Mouse (Mus musculus) splenic B cell, adult 2 months (primary cell): Measurements from ENCODE around the gene Tsnaxip1.
"Not testable (repeated sequence)": the region's sequence is repeated elsewhere in the genome, so short reads cannot be mapped to it uniquely, and the experiment has no call there.

Experiments
- DNase-seq: peaks from one replicate; pipeline ENCODE4 v3.0.0-alpha.2; 2011; ENCODE audit warnings: low read depth, low spot score
- H3K27me3 ChIP-seq: 2 replicates; pipeline ENCODE4 v1.6.1; 2012; ENCODE audit warnings: mild to moderate bottlenecking, low read length, moderate library complexity, mixed read lengths; ENCODE audit not compliant: control insufficient read depth, poor library complexity, insufficient read depth, severe bottlenecking
- H3K36me3 ChIP-seq: 2 replicates; pipeline ENCODE4 v1.6.1; 2012; ENCODE audit warnings: mild to moderate bottlenecking, low read length, moderate library complexity, mixed read lengths; ENCODE audit not compliant: control insufficient read depth, poor library complexity, insufficient read depth, severe bottlenecking

The Tsnaxip1 gene

DNA sequence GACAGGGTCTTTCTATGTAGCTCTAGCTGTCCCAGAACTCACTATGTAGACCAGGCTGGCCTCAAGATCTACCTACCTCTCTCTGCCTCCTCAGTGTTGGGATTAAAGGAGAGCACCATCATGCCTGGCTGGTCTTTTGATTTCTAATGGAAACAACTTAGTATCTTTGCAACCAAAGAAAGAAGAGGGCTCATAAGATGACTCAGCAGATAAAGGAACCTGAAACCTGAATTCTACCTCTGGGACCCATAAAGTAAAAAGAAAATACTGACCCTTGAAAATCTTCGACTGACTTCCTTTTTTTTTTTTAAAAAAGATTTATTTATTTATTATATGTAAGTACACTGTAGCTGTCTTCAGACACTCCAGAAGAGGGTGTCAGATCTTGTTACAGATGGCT lies 21.6 kb upstream of the Tsnaxip1 start:
- Histone ChIP-seq H3K36me3 (0 out of 2 replicates have a peak, but pooled peaks cover 4% of the 10 kb centered on the region), H3K27me3 (no peaks in the 10 kb centered on the region)
- no peak for DNase-seq

GRCm38 (mm10) chr8:105807766-105808165 lies 19.8 kb upstream of the Tsnaxip1 start:
- Histone ChIP-seq H3K36me3 (peaks cover 4% of the 10 kb centered on the region; the same call in 1 of the 2 replicates), H3K27me3 (no peaks in the 10 kb centered on the region)
- no peak for DNase-seq

- DNase-seq, result no peak
- no peaks in the 10 kb centered on the region for H3K27me3 ChIP-seq
- H3K36me3 ChIP-seq, result peaks cover 4% of the 10 kb centered on the region; the same call in 1 of the 2 replicates
Observed at GRCm38 (mm10) chr8:105808480-105808879, 19.1 kb upstream of the Tsnaxip1 start.

DNA sequence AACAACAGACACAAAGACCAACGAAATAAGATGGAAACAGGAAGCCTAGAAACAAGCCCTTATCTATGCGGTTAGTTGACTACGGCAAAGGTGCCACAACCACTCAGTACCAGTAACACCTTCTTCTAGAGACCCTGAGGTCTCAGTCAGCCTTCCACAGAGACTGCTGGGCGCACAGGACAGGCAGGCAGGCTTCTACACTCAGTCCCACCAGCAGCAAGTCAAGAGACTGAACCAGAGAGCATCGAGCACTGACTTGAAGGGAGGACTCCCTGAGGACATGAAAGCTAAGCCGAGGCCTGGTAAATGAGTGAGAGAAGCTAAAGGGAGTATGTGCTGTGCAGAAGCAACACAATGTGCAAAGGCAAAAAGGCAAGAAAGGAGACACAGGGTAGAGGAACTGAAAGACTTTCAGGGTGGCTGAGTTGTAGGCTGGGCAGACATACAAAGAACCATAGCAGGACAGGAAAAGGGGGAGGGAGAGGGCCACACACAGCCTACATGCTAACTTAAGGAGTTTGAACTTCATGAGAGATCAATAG lies 17.2 kb upstream of the Tsnaxip1 start:
- peak; percentile 73 for DNase-seq
- Histone ChIP-seq H3K27me3 (no peaks in the 10 kb centered on the region), H3K36me3 (peaks cover 4% of the 10 kb centered on the region; the same call in 1 of the 2 replicates)

GRCm38 (mm10) chr8:105811061-105811460 lies 16.5 kb upstream of the Tsnaxip1 start:
- DNase-seq, result no peak
- H3K27me3 ChIP-seq, result no peaks in the 10 kb centered on the region
- H3K36me3 ChIP-seq, result peaks cover 2% of the 10 kb centered on the region; the same call in 1 of the 2 replicates

- Histone ChIP-seq H3K27me3 (no peaks in the 10 kb centered on the region), H3K36me3 (peaks cover 2% of the 10 kb centered on the region; the same call in 1 of the 2 replicates)
- DNase-seq, result no peak
Observed at GRCm38 (mm10) chr8:105811543-105811942, 16.0 kb upstream of the Tsnaxip1 start.

DNA sequence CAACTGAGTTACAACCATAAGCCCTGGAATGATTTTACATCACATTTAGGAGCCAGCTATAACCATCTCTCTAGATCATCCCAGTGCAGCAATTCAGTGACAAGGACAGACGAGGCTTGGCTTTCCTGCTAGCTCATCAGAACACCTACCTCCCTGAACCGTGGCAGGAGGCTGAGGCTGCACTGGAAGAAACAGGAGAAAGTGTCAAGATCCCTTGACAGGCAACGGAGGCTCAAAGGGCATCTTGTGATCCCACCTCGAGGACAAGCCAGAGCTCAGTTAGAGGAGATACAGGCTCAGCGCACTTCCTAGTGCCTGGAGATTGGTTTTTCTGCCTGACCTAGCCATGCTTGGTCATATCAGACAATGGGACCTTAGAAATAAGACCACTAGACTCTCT lies 15.0 kb upstream of the Tsnaxip1 start:
- peaks cover 2% of the 10 kb centered on the region; the same call in 1 of the 2 replicates for H3K36me3 ChIP-seq
- no peak for DNase-seq
- no peaks in the 10 kb centered on the region for H3K27me3 ChIP-seq

DNA sequence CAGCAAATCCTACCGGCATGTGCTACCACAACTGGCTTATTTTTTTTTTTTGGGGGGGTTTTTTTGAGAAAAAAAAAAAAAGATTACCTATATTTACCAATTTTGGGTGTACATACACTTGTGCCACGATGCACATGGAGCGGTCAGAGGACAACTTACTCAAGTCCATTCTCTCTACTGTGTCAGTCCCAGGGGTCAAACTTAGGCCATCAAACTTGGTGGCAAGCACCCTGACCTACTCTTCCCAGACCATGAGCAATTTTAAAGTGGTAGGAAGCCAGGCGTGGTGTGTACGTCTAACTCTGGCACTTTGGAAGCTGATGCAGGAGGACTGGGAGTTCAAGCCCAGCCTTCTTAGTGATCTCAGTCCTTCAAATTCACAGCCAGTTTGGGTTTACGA lies 14.3 kb upstream of the Tsnaxip1 start:
- DNase-seq, result no peak

GRCm38 (mm10) chr8:105819659-105820058 lies 7.9 kb upstream of the Tsnaxip1 start:
- no peaks in the 10 kb centered on the region for H3K27me3 ChIP-seq
- H3K36me3 ChIP-seq, result 0 out of 2 replicates have a peak, but pooled peaks cover 2% of the 10 kb centered on the region
- DNase-seq, result no peak

More for the DNA sequence above, 14.3 kb upstream of the Tsnaxip1 start:
- H3K27me3 ChIP-seq, result no peaks in the 10 kb centered on the region
- peaks cover 2% of the 10 kb centered on the region; the same call in 1 of the 2 replicates for H3K36me3 ChIP-seq

DNA sequence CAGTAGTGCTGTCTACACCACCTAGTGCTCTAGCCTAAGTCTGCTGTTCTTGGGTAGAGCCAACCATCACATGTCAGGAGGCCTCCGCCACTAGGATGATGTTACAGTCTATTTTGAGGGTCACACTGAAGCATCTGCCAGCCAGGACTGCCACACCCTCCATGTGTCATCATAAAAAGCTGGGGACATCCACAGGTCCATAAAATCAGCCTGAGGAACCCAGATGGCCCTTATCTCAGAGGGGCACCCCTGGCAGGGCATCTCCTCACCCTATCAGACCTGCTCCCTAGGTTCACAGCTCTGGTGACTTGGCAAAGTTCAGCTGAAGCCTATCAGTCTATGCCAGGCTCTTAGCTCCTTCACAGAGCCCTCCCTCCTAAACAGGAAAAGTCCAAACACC lies 6.6 kb upstream of the Tsnaxip1 start:
- Histone ChIP-seq H3K27me3 (no peaks in the 10 kb centered on the region), H3K36me3 (peaks cover 3% of the 10 kb centered on the region; the same call in 1 of the 2 replicates)
- DNase-seq, result no peak

DNA sequence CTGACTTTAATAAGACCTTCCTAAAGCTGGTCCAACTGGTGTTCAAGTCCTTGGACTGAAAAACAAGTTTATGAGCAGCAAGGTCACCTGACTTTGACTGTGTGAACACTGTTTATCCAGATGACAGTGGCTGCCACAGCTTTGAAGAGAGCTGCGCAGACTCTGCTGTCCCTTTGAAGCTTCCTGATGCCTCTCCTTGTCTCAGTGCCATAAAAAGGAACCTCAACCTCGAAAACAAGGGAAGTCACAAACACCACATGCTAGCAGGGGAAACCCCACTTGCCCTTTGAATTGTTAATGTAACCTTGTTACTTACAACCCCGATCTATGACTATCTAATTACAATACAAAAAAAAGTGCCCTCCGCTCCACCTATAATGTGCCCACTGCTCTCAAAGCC lies 2.0 kb upstream of the Tsnaxip1 start:
- H3K27me3 ChIP-seq, result no peaks in the 10 kb centered on the region
- no peak for DNase-seq
- peaks cover 3% of the 10 kb centered on the region; the same call in 1 of the 2 replicates for H3K36me3 ChIP-seq

DNA sequence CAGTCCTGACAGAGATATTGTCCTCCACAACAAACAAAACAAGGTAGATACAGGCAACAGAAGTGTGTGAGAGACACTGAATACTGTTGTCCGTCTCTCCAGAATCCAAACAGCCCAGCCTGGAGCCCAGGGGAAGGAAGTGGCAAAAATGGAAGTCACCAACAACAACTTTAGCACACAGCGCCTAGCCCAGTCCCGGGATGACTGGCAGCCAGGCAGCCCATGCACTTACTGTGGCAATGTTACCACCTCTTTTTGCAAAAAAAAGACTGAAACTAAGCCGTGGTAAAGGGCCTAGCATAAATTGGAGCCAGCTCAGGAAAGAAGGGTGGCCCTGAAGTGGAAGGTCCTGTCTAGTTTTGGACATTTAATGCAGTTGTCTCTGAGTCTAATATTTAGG lies 1.2 kb upstream of the Tsnaxip1 start:
- Histone ChIP-seq H3K36me3 (peaks cover 3% of the 10 kb centered on the region; the same call in 1 of the 2 replicates), H3K27me3 (no peaks in the 10 kb centered on the region)
- DNase-seq, result no peak

DNA sequence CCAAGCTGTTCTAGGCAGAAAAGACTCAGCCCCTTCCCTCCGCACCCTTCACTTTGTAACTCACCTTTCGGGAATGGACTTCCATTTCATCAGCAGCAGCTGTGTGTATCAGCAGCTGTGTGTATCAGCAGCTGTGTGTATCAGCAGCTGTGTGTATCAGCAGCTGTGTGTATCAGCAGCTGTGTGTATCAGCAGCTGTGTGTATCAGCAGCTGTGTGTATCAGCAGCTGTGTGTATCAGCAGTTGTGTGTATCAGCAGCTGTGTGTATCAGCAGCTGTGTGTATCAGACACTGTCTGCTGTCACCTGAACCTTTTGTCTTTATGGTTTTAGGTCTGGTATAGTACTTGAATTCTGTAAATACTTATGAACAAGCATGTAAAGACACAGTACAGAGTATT lies 6.2 kb downstream of the Tsnaxip1 start:
- not testable (repeated sequence) for H3K27me3 ChIP-seq, H3K36me3 ChIP-seq, DNase-seq

DNA sequence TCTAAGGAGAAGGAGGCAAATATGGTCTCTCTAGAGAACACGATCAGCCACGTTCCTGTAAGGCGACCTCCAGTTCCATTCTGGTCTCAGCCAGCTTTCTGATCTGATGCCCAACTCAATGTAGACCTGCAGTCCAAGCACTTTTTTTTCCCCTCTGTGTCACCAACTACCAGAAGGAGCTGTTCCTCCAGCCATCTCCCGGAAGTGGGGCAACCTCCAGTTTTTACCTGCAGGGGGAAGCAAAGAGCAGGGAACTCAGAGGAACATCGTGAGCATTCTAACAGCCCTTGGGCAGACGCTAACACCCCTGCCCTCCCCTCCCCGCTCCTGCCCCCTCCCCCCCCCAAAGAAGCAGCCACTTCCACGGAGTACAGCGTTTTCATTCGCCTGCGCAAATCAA lies 7.8 kb downstream of the Tsnaxip1 start:
- DNase-seq, result peak; percentile 90
- Histone ChIP-seq H3K27me3 (no peaks in the 10 kb centered on the region), H3K36me3 (no peaks in the 10 kb centered on the region)

DNA sequence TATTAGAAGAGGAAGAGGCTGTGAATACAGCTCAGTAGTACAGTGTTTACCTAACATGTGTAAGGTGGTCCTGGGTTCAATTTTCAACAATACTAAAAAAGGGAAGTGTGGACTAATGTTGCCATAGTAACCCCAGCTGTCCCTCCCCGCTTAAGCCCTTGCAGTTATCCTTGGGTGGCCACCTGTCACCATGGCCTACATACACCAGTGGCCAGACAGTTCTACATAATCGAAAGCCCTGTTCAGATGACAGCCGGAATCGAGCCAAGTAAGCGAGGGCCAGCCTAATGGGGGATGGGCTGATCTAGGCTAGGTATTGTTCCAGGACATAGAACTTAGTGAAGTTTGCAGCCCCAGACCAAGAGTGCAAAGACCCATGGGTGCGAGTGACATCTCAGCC lies 9.5 kb downstream of the Tsnaxip1 start:
- DNase-seq, result peak; percentile 75
- Histone ChIP-seq H3K27me3 (no peaks in the 10 kb centered on the region), H3K36me3 (no peaks in the 10 kb centered on the region)

- Histone ChIP-seq H3K36me3 (no peaks in the 10 kb centered on the region; the same call in 1 of the 2 replicates), H3K27me3 (no peaks in the 10 kb centered on the region)
- DNase-seq, result no peak
Observed at GRCm38 (mm10) chr8:105839209-105839608, 11.7 kb downstream of the Tsnaxip1 start.
